Mouse (Mus musculus): Measurements from ENCODE around the gene Ddx31.

Gene Ddx31

GRCm38 (mm10) chr2:28912961-28913360, 72.8 kb downstream of the Ddx31 start:
- DNase-seq, result no peak

- no peak for DNase-seq
Observed at GRCm38 (mm10) chr2:28914121-28914520, 73.9 kb downstream of the Ddx31 start.

GRCm38 (mm10) chr2:28915104-28915738, 75.0 kb downstream of the Ddx31 start:
- DNase-seq, result peak; percentile 52

GRCm38 (mm10) chr2:28915768-28916512, 75.7 kb downstream of the Ddx31 start:
- peak; percentile 67 for DNase-seq

GRCm38 (mm10) chr2:28916513-28916865, 76.3 kb downstream of the Ddx31 start, which contains the start of gene Barhl1:
Gene Barhl1 (minus strand): TSS chr2:28916668.
- DNase-seq, result peak; percentile 79

- peak; percentile 22 for DNase-seq
Observed at GRCm38 (mm10) chr2:28917156-28917517, 76.9 kb downstream of the Ddx31 start.

GRCm38 (mm10) chr2:28917518-28918361, 77.5 kb downstream of the Ddx31 start:
- DNase-seq, result peak; percentile 48

GRCm38 (mm10) chr2:28919001-28919400, 78.8 kb downstream of the Ddx31 start:
- DNase-seq, result no peak

GRCm38 (mm10) chr2:28923912-28924311, 83.7 kb downstream of the Ddx31 start:
- DNase-seq, result peak; percentile 63

GRCm38 (mm10) chr2:28930571-28930970, 90.4 kb downstream of the Ddx31 start:
- DNase-seq, result no peak

GRCm38 (mm10) chr2:28938997-28939396, 98.8 kb downstream of the Ddx31 start:
- no peak for DNase-seq

GRCm38 (mm10) chr2:28943666-28944516, 103.7 kb downstream of the Ddx31 start:
- no peak for DNase-seq

- no peak for DNase-seq
Observed at GRCm38 (mm10) chr2:28945388-28945787, 105.2 kb downstream of the Ddx31 start.

- DNase-seq, result no peak
Observed at GRCm38 (mm10) chr2:28946312-28946711, 106.1 kb downstream of the Ddx31 start.

GRCm38 (mm10) chr2:28952981-28953380, 112.8 kb downstream of the Ddx31 start:
- DNase-seq, result no peak

- DNase-seq, result no peak
Observed at GRCm38 (mm10) chr2:28954595-28954994, 114.4 kb downstream of the Ddx31 start.
